Mouse (Mus musculus): ENCODE results near the gene Fhod1.

DNA sequence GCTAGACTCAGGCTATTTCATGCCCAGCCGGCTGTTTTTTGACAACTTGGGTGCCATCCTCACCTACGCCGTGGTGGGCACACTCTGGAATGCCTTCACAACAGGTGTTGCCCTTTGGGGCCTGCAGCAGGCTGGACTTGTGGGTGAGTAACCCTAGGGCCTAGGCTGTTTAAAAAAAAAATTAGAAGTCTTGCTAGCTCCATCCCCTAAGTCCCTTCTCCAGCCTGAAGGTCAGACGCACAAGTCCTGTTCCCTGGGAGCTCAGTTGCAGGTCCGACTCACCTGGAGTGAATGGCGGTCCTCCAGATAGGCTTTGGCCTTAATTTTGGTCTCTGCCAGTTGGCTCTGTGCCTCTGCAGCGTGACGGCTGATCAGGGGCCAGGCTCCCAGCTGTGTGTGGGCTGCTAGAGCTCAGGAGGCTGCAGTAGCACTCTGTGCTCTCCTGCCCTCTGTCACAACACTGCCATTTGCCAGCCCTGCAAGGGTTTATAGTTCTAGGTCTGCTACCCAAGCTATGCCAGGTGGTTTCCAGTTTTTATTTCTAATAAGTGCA is 5.9 kb upstream of the Fhod1 start:
- TF ChIP-seq MYOG (IDR thresholded peaks at IDR 0.05; ENCODE audit: control insufficient read depth in 1 of 3, insufficient read depth in 1 of 3, insufficient read length in 2 of 3, low read depth in 2 of 3) (no peak), POLR2A (IDR thresholded peaks at IDR 0.05; ENCODE audit: insufficient read length, low read depth) (no peak), USF1 (IDR thresholded peaks at IDR 0.05; ENCODE audit: low read depth) (no peak), E2F4 (IDR thresholded peaks at IDR 0.05; ENCODE audit: insufficient read depth) (no peak), MAX (IDR thresholded peaks at IDR 0.05; ENCODE audit: low read depth) (no peak), TCF12 (IDR thresholded peaks at IDR 0.05; ENCODE audit: insufficient read depth, poor library complexity, severe bottlenecking) (no peak)
